Mouse (Mus musculus) right cerebral cortex, adult 2 months (tissue): Measurements from ENCODE around the gene Nos3.

Experiments used
- DNase-seq, 2 experiments: peaks; one replicate each; pipeline ENCODE4 v3.0.0; 2021 to 2022; ENCODE audit warnings: low spot score in 2 of 2

Gene Nos3

GRCm38 (mm10) chr5:24426556-24427284 is 62.1 kb downstream of the Nos3 start:
- DNase-seq = no peak

- no peak for DNase-seq
These were observed 62.6 kb downstream of the Nos3 start for GRCm38 (mm10) chr5:24427285-24427633.

- DNase-seq = no peak
These were observed 63.4 kb downstream of the Nos3 start for GRCm38 (mm10) chr5:24427981-24428402.

GRCm38 (mm10) chr5:24428596-24428995 is 64.0 kb downstream of the Nos3 start:
- no peak for DNase-seq

- no peak for DNase-seq
These were observed 69.4 kb downstream of the Nos3 start for GRCm38 (mm10) chr5:24433993-24434392.
